Mouse (Mus musculus) ES-E14 (cell line): ENCODE measurements around the gene Prss47. TPM values are rescaled to one million over a fixed set of nuclear protein-coding genes. Genes with fewer than 3 reads are reported as not detected.

Experiments
- DNase-seq: peaks from one replicate; pipeline ENCODE4 v3.0.0-alpha.2; 2013; ENCODE audit warnings: low read depth, low spot score
- H3K27ac ChIP-seq: 2 replicates; pipeline ENCODE4 v1.5.1; 2012; ENCODE audit warnings: low read depth, mild to moderate bottlenecking, low read length, moderate library complexity, mixed read lengths; ENCODE audit not compliant: poor library complexity, insufficient read depth, severe bottlenecking
- H3K36me3 ChIP-seq: 2 replicates; pipeline ENCODE4 v1.6.1; 2012; ENCODE audit warnings: mild to moderate bottlenecking, low read length, moderate library complexity, mixed read lengths; ENCODE audit not compliant: control insufficient read depth, poor library complexity, insufficient read depth, severe bottlenecking
- H3K4me1 ChIP-seq, 2 experiments: fragments of 150-350 bp in 1 of 2; sonication (generic) in 1 of 2; 2 replicates each; pipeline ENCODE4 v1.6.1; 2012; ENCODE audit warnings: low read length in 2 of 2, mild to moderate bottlenecking in 1 of 2, mixed read lengths in 1 of 2; ENCODE audit not compliant: control insufficient read depth in 2 of 2, insufficient read depth in 2 of 2, poor library complexity in 1 of 2
- H3K4me3 ChIP-seq, 2 experiments: fragments of 150-350 bp in 1 of 2; sonication (generic) in 1 of 2; 2 replicates each; pipeline ENCODE4 v1.5.1; 2012; ENCODE audit warnings: low read length in 2 of 2, low read depth in 1 of 2, mild to moderate bottlenecking in 1 of 2, mixed read lengths in 1 of 2; ENCODE audit not compliant: insufficient read depth in 1 of 2, poor library complexity in 1 of 2, severe bottlenecking in 1 of 2
- H3K9ac ChIP-seq: 2 replicates; pipeline ENCODE4 v1.6.1; 2012; ENCODE audit warnings: low read depth, mild to moderate bottlenecking, low read length, mixed read lengths; ENCODE audit not compliant: poor library complexity, insufficient read depth, severe bottlenecking
- H3K9me3 ChIP-seq: fragments of 150-350 bp; sonication (generic); 2 replicates; pipeline ENCODE4 v1.6.1; 2012; ENCODE audit warnings: low read depth, mild to moderate bottlenecking, low read length; ENCODE audit not compliant: control insufficient read depth, insufficient read depth
- CHD2 ChIP-seq: IDR thresholded peaks from 2 replicates; pipeline ENCODE4 v1.6.1; 2014; ENCODE audit warnings: mild to moderate bottlenecking, low read depth, low read length, inconsistent platforms
- HCFC1 ChIP-seq: IDR thresholded peaks from 2 replicates; pipeline ENCODE4 v1.6.1; 2012; ENCODE audit warnings: low read length, inconsistent platforms, borderline replicate concordance; ENCODE audit not compliant: insufficient read depth
- MAFK ChIP-seq: IDR thresholded peaks from 2 replicates; pipeline ENCODE4 v1.6.1; 2014; ENCODE audit warnings: mild to moderate bottlenecking, low read depth, low read length, inconsistent platforms; ENCODE audit not compliant: insufficient read depth
- ZC3H11A ChIP-seq: IDR thresholded peaks from 2 replicates; pipeline ENCODE4 v1.6.1; 2012; ENCODE audit warnings: low read depth, mild to moderate bottlenecking, inconsistent platforms, low read length, borderline replicate concordance
- ZNF384 ChIP-seq: IDR thresholded peaks from 2 replicates; pipeline ENCODE4 v1.6.1; 2012; ENCODE audit warnings: low read depth, low read length, inconsistent platforms
- in situ Hi-C, 2 experiments: fragments of 600-800 bp; cut with MboI; formaldehyde crosslinking; loops; one replicate each; pipeline ENCODE4 v1.15.1; 2025; ENCODE audit warnings: low sequenced_read_pairs in 2 of 2, inconsistent platforms in 1 of 2; ENCODE audit not compliant: unreplicated experiment in 2 of 2
- total RNA-seq: library from RNA; depleted of rRNA; stranded (reverse); fragments of 300-350 nt; gene quantifications from 2 replicates; pipeline ENCODE4 v1.2.3, GENCODE M21; 2012; rRNA removed

Prss47 gene
- total RNA-seq, 1 experiment, result not detected

DNA sequence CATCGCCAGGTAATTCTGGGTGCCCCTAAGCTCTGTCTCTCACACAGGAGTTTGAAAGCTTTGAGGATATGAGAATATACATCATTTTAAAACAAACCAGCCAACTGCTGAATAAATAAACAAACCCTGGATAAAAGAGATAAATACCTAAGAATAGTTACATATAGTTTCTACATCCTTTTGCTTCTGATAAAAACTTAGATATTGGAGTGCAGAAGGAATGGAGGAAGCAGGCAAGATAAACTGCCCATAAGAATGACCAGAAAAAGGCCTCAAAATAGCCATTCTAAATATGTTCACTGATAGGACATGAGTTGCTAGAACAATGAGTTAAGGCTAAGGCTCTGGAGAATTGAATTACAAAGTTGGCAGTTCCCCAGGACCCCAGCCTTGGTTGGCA is 45.8 kb downstream of the Prss47 start:
- no peaks in the 10 kb centered on the region for H3K36me3 ChIP-seq
- TF ChIP-seq HCFC1 (no peak), MAFK (no peak), CHD2 (no peak), ZC3H11A (no peak), ZNF384 (no peak)
- DNase-seq, result no peak
- H3K4me1 ChIP-seq, result 0 out of 4 replicates have a peak, but pooled peaks cover 0 to 3% of the 10 kb centered on the region in 2 experiments
- no peak overlapping the region for H3K27ac ChIP-seq
- in situ Hi-C loops, result no loop called here
- H3K4me3 ChIP-seq, result no peak overlapping the region
- no peak overlapping the region for H3K9ac ChIP-seq
- H3K9me3 ChIP-seq, result no peaks in the 10 kb centered on the region

GRCm38 (mm10) chr13:65005414-65005813 is 47.1 kb downstream of the Prss47 start:
- no peaks in the 10 kb centered on the region for H3K36me3 ChIP-seq
- TF ChIP-seq MAFK (no peak), ZNF384 (no peak)
- H3K9ac ChIP-seq, result no peak overlapping the region
- 0 out of 4 replicates have a peak, but pooled peaks cover 0 to 3% of the 10 kb centered on the region in 2 experiments for H3K4me1 ChIP-seq
- no peak for DNase-seq
- no peaks in the 10 kb centered on the region for H3K9me3 ChIP-seq
- no peak overlapping the region for H3K4me3 ChIP-seq
- in situ Hi-C loops, result no loop called here
- H3K27ac ChIP-seq, result no peak overlapping the region

Other genes starting within 250 kb of the Prss47 start
- gene Cntnap3, start 148.8 kb downstream of the Prss47 start, total RNA-seq, result 0.62 and 0.95 TPM in 2 replicates
- gene Spata31, start 135.4 kb downstream of the Prss47 start, total RNA-seq, result not detected in 2 replicates
- not detected in 2 replicates for gene Spata31d1c, start 19.7 kb downstream of the Prss47 start, total RNA-seq
- 43.1 and 56.2 TPM in 2 replicates for gene Mfsd14b, start 60.2 kb upstream of the Prss47 start, total RNA-seq
- gene Olfr465-ps1, start 85.3 kb upstream of the Prss47 start, total RNA-seq, result not detected in 2 replicates
- gene Olfr466, start 97.5 kb upstream of the Prss47 start, total RNA-seq, result not detected in 2 replicates
- 1.1 and 4.6 TPM in 2 replicates for gene Nlrp4f, start 153.2 kb upstream of the Prss47 start, total RNA-seq
- 0.21 TPM in 1 of 2 replicates, not detected in the other for gene Gm10775, start 206.8 kb upstream of the Prss47 start, total RNA-seq
- gene Zfp369, start 226.1 kb upstream of the Prss47 start, total RNA-seq, result 30.7 and 36.0 TPM in 2 replicates